Mouse (Mus musculus): Measurements from ENCODE around the gene Tgfb3.

DNA sequence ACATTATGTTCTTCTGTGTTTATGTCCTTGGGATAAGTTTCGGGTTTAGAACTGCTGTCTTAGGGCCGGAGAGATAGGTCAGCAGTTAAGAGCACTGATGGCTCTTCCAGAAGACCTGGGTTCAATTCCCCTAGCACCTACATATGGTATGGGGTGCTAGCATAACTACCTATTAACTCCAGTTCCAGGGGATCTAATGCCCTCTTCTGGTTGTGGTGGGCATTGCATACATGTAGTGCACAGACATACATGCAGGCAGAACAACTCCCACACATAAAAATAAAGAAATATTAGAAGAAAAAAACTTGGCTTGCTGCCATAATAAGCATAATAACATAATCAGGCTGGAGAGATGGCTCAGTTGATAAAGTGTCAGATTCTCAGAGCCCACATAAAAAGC, 31.8 kb upstream of the Tgfb3 start:
- TF ChIP-seq MEF2A (IDR thresholded peaks at IDR 0.05; ENCODE audit: extremely low read depth, insufficient replicate concordance, low read depth, low read length, poor library complexity, severe bottlenecking), result no peak
- no peak for TF ChIP-seq GATA1 (IDR thresholded peaks at IDR 0.05; ENCODE audit: low read depth, low read length)
- TF ChIP-seq ZMIZ1 (IDR thresholded peaks at IDR 0.05; ENCODE audit: low read depth, low read length), result no peak
- TF ChIP-seq POLR2A (IDR thresholded peaks at IDR 0.05; ENCODE audit: control insufficient read depth in 1 of 2, insufficient read depth in 1 of 2, low read depth in 1 of 2, low read length in 2 of 2, poor library complexity in 1 of 2), result no peak
- TF ChIP-seq ZC3H11A (IDR thresholded peaks at IDR 0.05; ENCODE audit: low read depth, low read length), result 0 out of 2 replicates have a peak, but pooled peaks have one; percentile 25
- peak; percentile 48 to 71 (median 66) for TF ChIP-seq CTCF (IDR thresholded peaks at IDR 0.05 in 2 of 3, conservative IDR thresholded peaks at IDR 0.05 in 1 of 3; ENCODE audit: control insufficient read depth in 1 of 3, insufficient read depth in 1 of 3, low read depth in 2 of 3, low read length in 3 of 3, poor library complexity in 1 of 3, severe bottlenecking in 1 of 3)
- no peak for TF ChIP-seq NELFE (IDR thresholded peaks at IDR 0.05; ENCODE audit: low read depth, low read length)
- TF ChIP-seq JUND (IDR thresholded peaks at IDR 0.05; ENCODE audit: low read depth, low read length), result no peak
- TF ChIP-seq EP300 (IDR thresholded peaks at IDR 0.05; ENCODE audit: low read depth in 1 of 2, low read length in 2 of 2), result no peak

Data from MEL (cell line).